Mouse (Mus musculus) limb, embryonic 14.5 days (tissue): ENCODE results near the gene Fgr. TPM values are rescaled to one million over a fixed set of nuclear protein-coding genes. Genes with fewer than 3 reads are reported as not detected.

Source experiments
- ATAC-seq: fragments of 200-750 bp; cut with Nextera tagmentation; 2 replicates; pipeline ENCODE4 v1.8.0; 2017; ENCODE audit warnings: low read depth, moderate number of reproducible peaks, moderate TSS enrichment; ENCODE audit not compliant: low FRiP score
- DNase-seq: peaks from one replicate; pipeline ENCODE4 v3.0.0-alpha.2; 2015; ENCODE audit warnings: low spot score
- H3K27ac ChIP-seq: fragments of 300-500 bp; sonication (generic); replicated peaks from 2 replicates; pipeline ENCODE4 v1.5.1; 2014; ENCODE audit warnings: low read depth, mild to moderate bottlenecking, low read length, moderate library complexity, mixed read lengths
- H3K27me3 ChIP-seq: fragments of 300-500 bp; sonication (generic); 2 replicates; pipeline ENCODE4 v1.6.1; 2014; ENCODE audit warnings: low read length, mixed read lengths; ENCODE audit not compliant: control insufficient read depth, insufficient read depth
- H3K36me3 ChIP-seq: fragments of 300-500 bp; sonication (generic); 2 replicates; pipeline ENCODE4 v1.6.1; 2014; ENCODE audit warnings: mild to moderate bottlenecking, low read length, moderate library complexity, mixed read lengths; ENCODE audit not compliant: control insufficient read depth, insufficient read depth
- H3K4me1 ChIP-seq: fragments of 300-500 bp; sonication (generic); 2 replicates; pipeline ENCODE4 v1.6.1; 2014; ENCODE audit warnings: antibody characterized with exemption, low read length, mixed read lengths; ENCODE audit not compliant: control insufficient read depth, insufficient read depth
- H3K4me2 ChIP-seq: fragments of 300-500 bp; sonication (generic); replicated peaks from 2 replicates; pipeline ENCODE4 v1.6.1; 2014; ENCODE audit warnings: low read depth, mild to moderate bottlenecking, low read length, moderate library complexity; ENCODE audit not compliant: severe bottlenecking
- H3K4me3 ChIP-seq: fragments of 300-500 bp; sonication (generic); replicated peaks from 2 replicates; pipeline ENCODE4 v1.5.1; 2014; ENCODE audit warnings: low read length
- H3K9ac ChIP-seq: fragments of 300-500 bp; sonication (generic); 2 replicates; pipeline ENCODE4 v1.6.1; 2014; ENCODE audit warnings: mild to moderate bottlenecking, low read depth, low read length, moderate library complexity; ENCODE audit not compliant: severe bottlenecking
- H3K9me3 ChIP-seq: fragments of 300-500 bp; sonication (generic); 2 replicates; pipeline ENCODE4 v1.6.1; 2016; ENCODE audit warnings: low read length; ENCODE audit not compliant: control insufficient read depth
- POLR2A ChIP-seq: fragments of 200-500 bp; IDR thresholded peaks from 2 replicates; pipeline ENCODE4 v1.8.0; 2012; ENCODE audit warnings: inconsistent platforms, mild to moderate bottlenecking, moderate library complexity, borderline replicate concordance; ENCODE audit not compliant: insufficient read depth, insufficient read length; ENCODE audit errors: extremely low read depth
- WGBS: fragments of 180-500 bp; shearing (Covaris S2); extraction: QIAGEN DNeasy Blood & Tissue Kit; methylation state at CpG from one replicate; pipeline ENCODE4 v1.1.7; 2014; 5-methylcytosine and 5-hydroxymethylcytosine counted together
- polyA plus RNA-seq, 2 experiments: library from polyadenylated mRNA; depleted of rRNA in 1 of 2; stranded (reverse) in 1 of 2; unstranded in 1 of 2; fragments of >200 nt; fragmentation: Nextera tagmentation in 1 of 2; extraction: Ambion mirVana in 1 of 2; gene quantifications; 2 replicates each; pipeline versions ENCODE4 v1.2.1 to v1.2.3; 2012 to 2014

Fgr gene
- polyA plus RNA-seq, 2 experiments: 0.62 to 0.64 TPM

- DNase-seq: no peak
- H3K4me2 ChIP-seq: no peak overlapping the region
- H3K4me1 ChIP-seq: peaks cover 14% of the 10 kb centered on the region
- no peaks in the 10 kb centered on the region; the same call in 1 of the 2 replicates for H3K27me3 ChIP-seq
- H3K4me3 ChIP-seq: no peak overlapping the region
- no peaks in the 10 kb centered on the region for H3K9me3 ChIP-seq
- H3K27ac ChIP-seq: no peak overlapping the region
- H3K36me3 ChIP-seq: no peaks in the 10 kb centered on the region
- H3K9ac ChIP-seq: no peak overlapping the region
- no peak for ATAC-seq
- no peak for TF ChIP-seq POLR2A
- WGBS: 24% methylated on average over 15 of the region's 15 CpGs
Observed at GRCm38 (mm10) chr4:133007513-133008380, 33.9 kb downstream of the Fgr start.

DNA sequence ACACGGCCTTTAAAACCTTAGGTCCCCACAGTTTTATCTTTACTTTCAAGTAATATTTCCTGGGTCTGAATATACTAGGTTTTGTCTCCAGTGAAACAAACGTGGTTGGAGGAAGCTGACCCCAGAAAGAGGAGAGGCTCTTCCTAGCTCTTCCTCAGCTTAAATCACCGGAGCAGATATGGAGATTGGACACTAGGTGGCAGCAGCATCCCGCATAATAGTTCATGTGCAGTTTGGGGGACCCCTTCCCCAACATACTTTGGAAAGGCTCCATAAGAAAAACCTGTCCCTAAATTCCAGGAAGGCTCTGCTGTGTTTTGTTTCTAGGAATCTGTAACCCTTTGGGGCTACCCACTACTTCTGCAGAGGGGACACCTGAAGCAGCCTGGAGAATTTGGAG lies 35.2 kb downstream of the Fgr start:
- WGBS: under 1% methylated on average over 4 of the region's 4 CpGs
- H3K27me3 ChIP-seq: no peaks in the 10 kb centered on the region; the same call in 1 of the 2 replicates
- ATAC-seq: no peak

GRCm38 (mm10) chr4:133009676-133010075 lies 35.8 kb downstream of the Fgr start:
- no peak for TF ChIP-seq POLR2A
- Histone ChIP-seq H3K36me3 (no peaks in the 10 kb centered on the region), H3K4me1 (peaks cover 17% of the 10 kb centered on the region), H3K4me2 (no peak overlapping the region), H3K9me3 (no peaks in the 10 kb centered on the region), H3K27me3 (no peaks in the 10 kb centered on the region; the same call in 1 of the 2 replicates), H3K4me3 (no peak overlapping the region), H3K27ac (no peak overlapping the region), H3K9ac (no peak overlapping the region)
- DNase-seq (no peak), ATAC-seq (no peak)
- 70% methylated on average over 5 of the region's 5 CpGs for WGBS

More for the DNA sequence above, 35.2 kb downstream of the Fgr start:
- H3K36me3 ChIP-seq: no peaks in the 10 kb centered on the region
- no peak for TF ChIP-seq POLR2A
- H3K4me2 ChIP-seq: no peak overlapping the region
- H3K9me3 ChIP-seq: no peaks in the 10 kb centered on the region
- peak; percentile 71 for DNase-seq
- H3K4me1 ChIP-seq: peaks cover 12% of the 10 kb centered on the region
- no peak overlapping the region for H3K27ac ChIP-seq
- H3K4me3 ChIP-seq: no peak overlapping the region
- no peak overlapping the region for H3K9ac ChIP-seq

- H3K9ac ChIP-seq: 0 out of 2 replicates have a peak overlapping the region, but pooled peaks have one; percentile 98
- WGBS: under 1% methylated on average over 17 of the region's 17 CpGs
- peak overlapping the region; percentile 85 for H3K4me2 ChIP-seq
- H3K27ac ChIP-seq: no peak overlapping the region
- H3K27me3 ChIP-seq: no peaks in the 10 kb centered on the region; the same call in 1 of the 2 replicates
- ATAC-seq (no peak), DNase-seq (no peak)
- no peak for TF ChIP-seq POLR2A
- no peaks in the 10 kb centered on the region for H3K9me3 ChIP-seq
- H3K36me3 ChIP-seq: no peaks in the 10 kb centered on the region
- H3K4me1 ChIP-seq: peaks cover 27% of the 10 kb centered on the region
- H3K4me3 ChIP-seq: peak overlapping the region; percentile 100
Observed at GRCm38 (mm10) chr4:133010611-133011010, 36.7 kb downstream of the Fgr start.

GRCm38 (mm10) chr4:133011028-133011820 lies 37.3 kb downstream of the Fgr start, which contains the start of gene Ahdc1:
Ahdc1 (plus strand) TSS chr4:133011260.
- Histone ChIP-seq H3K36me3 (no peaks in the 10 kb centered on the region), H3K4me2 (peak within 1 kb of the TSS; percentile 85), H3K4me3 (peak within 1 kb of the TSS; percentile 100), H3K27ac (peak within 1 kb of the TSS; percentile 95), H3K27me3 (no peaks in the 10 kb centered on the region; the same call in 1 of the 2 replicates), H3K9me3 (no peaks in the 10 kb centered on the region), H3K9ac (peak within 1 kb of the TSS; percentile 98), H3K4me1 (peaks cover 33% of the 10 kb centered on the region)
- ATAC-seq (peak; percentile 86), DNase-seq (peak; percentile 93)
- under 1% methylated on average over 61 of the region's 66 CpGs for WGBS
- peak; percentile 63 for TF ChIP-seq POLR2A
